Mouse (Mus musculus) liver, adult 2 months (tissue): ENCODE measurements around the gene Ocm. TPM values are rescaled to one million over a fixed set of nuclear protein-coding genes. Genes with fewer than 3 reads are reported as not detected.
A peak's percentile ranks its signal among the peaks of the same experiment; 100 is the strongest.

Experiments used
- DNase-seq: peaks from one replicate; pipeline ENCODE4 v3.0.0-alpha.2; 2011; ENCODE audit warnings: low read depth, low spot score; ENCODE audit errors: extremely low read depth
- H3K27ac ChIP-seq: fragments of 200-500 bp; replicated peaks from 2 replicates; pipeline ENCODE4 v1.5.1; 2012; ENCODE audit warnings: low read depth, mild to moderate bottlenecking, control low read depth, inconsistent platforms, low read length; ENCODE audit not compliant: insufficient read depth
- H3K27me3 ChIP-seq: fragments of 200-500 bp; 2 replicates; pipeline ENCODE4 v1.6.1; 2012; ENCODE audit warnings: mild to moderate bottlenecking, moderate library complexity, low read length, inconsistent platforms; ENCODE audit not compliant: control insufficient read depth, insufficient read depth
- H3K36me3 ChIP-seq: fragments of 200-500 bp; 2 replicates; pipeline ENCODE4 v1.6.1; 2012; ENCODE audit warnings: low read length, inconsistent platforms; ENCODE audit not compliant: control insufficient read depth, insufficient read depth
- H3K4me1 ChIP-seq: fragments of 200-500 bp; 2 replicates; pipeline ENCODE4 v1.6.1; 2011; ENCODE audit warnings: low read length; ENCODE audit not compliant: control insufficient read depth, insufficient read depth
- H3K4me3 ChIP-seq: fragments of 200-500 bp; 2 replicates; pipeline ENCODE4 v1.5.1; 2011; ENCODE audit warnings: low read depth, mild to moderate bottlenecking, control low read depth, low read length, moderate library complexity; ENCODE audit not compliant: insufficient read depth
- H3K79me2 ChIP-seq: fragments of 200-500 bp; 2 replicates; pipeline ENCODE4 v1.6.1; 2012; ENCODE audit warnings: inconsistent platforms, mild to moderate bottlenecking, low read length, moderate library complexity; ENCODE audit not compliant: control insufficient read depth, insufficient read depth
- H3K9ac ChIP-seq: fragments of 200-500 bp; 2 replicates; pipeline ENCODE4 v1.6.1; 2012; ENCODE audit warnings: low read depth, mild to moderate bottlenecking, control low read depth, inconsistent platforms, low read length
- CTCF ChIP-seq: fragments of 200-500 bp; IDR thresholded peaks from 2 replicates; pipeline ENCODE4 v1.5.1; 2011; ENCODE audit warnings: low read depth, low read length, control low read depth
- POLR2A ChIP-seq: fragments of 200-500 bp; IDR thresholded peaks from 2 replicates; pipeline ENCODE4 v1.6.1; 2011; ENCODE audit warnings: low read length, control low read depth; ENCODE audit not compliant: insufficient read depth; ENCODE audit errors: extremely low read depth
- WGBS: fragments of 180-500 bp; shearing (Covaris S2); methylation state at CpG from one replicate; pipeline ENCODE4 v1.1.7; 2018; 5-methylcytosine and 5-hydroxymethylcytosine counted together
- polyA plus RNA-seq: library from polyadenylated mRNA; depleted of rRNA; stranded (reverse); fragments of >200 nt; gene quantifications from 2 replicates; pipeline ENCODE4 v1.2.3, GENCODE M21; 2012; rRNA removed
- total RNA-seq: library from RNA; depleted of rRNA; stranded (reverse); fragments of >200 nt; gene quantifications from 2 replicates; pipeline ENCODE4 v1.2.3, GENCODE M21; 2014; rRNA removed

The Ocm gene
- total RNA-seq (not detected in 2 replicates), polyA plus RNA-seq (not detected in 2 replicates)

DNA sequence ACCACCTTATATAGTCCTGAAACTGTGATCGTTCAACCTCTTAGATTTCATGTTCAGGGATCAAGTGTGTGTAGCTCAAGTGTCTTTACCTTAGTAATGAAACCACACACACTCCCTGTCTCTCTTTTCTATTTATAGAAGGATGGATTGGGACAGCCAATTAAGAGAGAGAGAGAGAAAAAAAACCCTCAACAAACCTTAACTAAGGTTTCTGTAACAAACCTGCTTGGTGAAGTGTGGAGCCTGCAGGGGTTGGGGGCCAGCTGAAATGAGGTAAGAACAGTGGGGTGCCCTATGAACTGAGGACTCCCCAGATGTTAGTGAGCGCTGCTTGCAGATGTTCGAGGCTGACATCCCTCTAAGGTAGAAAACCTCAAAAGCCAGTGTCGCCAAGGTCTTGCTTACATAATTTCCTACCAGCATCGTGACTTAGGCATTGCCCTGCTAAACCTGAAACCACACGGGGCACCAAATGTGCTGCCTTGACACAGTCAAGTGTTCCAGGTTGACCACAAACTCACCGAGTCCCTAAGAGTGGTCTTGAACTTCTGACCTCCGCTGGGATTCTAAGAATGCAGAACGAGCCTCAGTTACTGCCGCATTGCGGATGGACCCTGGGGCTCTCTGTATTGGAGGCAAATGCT is at the start of gene Ocm:
Gene Ocm (minus strand): TSS at position 51 of the 644 bp plus-strand sequence.
- Histone ChIP-seq H3K79me2 (no peaks in the 10 kb centered on the region), H3K27me3 (no peaks in the 10 kb centered on the region), H3K27ac (no peak within 1 kb of the TSS), H3K36me3 (no peaks in the 10 kb centered on the region), H3K9ac (no peak within 1 kb of the TSS), H3K4me3 (no peak within 1 kb of the TSS), H3K4me1 (no peaks in the 10 kb centered on the region)
- TF ChIP-seq POLR2A: no peak
- no peak for TF ChIP-seq CTCF
- no peak for DNase-seq
- 66% methylated on average over 11 of the region's 11 CpGs for WGBS

GRCm38 (mm10) chr5:144071249-144071648 is 44.8 kb upstream of the Ocm start:
- DNase-seq: no peak
- Histone ChIP-seq H3K9ac (no peak overlapping the region), H3K4me1 (no peaks in the 10 kb centered on the region), H3K79me2 (no peaks in the 10 kb centered on the region), H3K36me3 (no peaks in the 10 kb centered on the region), H3K27ac (no peak overlapping the region), H3K27me3 (no peaks in the 10 kb centered on the region), H3K4me3 (no peak overlapping the region)
- TF ChIP-seq POLR2A (no peak), CTCF (no peak)
- WGBS: 57% methylated on average over 1 of the region's 1 CpGs

DNA sequence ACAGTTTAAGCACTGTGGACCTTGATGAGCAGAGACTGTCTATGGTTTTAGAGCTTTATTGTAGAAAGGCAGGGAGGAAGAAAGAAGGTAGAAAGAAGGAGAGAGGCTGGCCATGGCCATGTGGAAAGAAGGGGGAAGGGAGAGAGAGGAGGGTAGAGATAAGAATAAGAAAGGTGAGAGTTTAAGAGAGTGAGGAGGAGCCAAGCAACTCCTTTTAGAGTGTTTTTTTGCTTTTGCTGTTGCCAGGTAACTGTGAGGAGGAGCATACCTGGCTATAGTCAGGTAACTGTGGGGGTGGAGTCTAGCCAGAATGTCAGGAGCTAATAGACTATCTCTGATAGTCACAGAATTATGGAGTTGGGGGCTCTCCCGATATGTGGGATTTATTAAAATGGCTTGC is 43.6 kb upstream of the Ocm start:
- no peak overlapping the region for H3K9ac ChIP-seq
- no peak overlapping the region for H3K27ac ChIP-seq
- H3K4me3 ChIP-seq: no peak overlapping the region
- H3K27me3 ChIP-seq: no peaks in the 10 kb centered on the region
- H3K79me2 ChIP-seq: no peaks in the 10 kb centered on the region
- H3K4me1 ChIP-seq: no peaks in the 10 kb centered on the region
- 89% methylated on average over 1 of the region's 1 CpGs for WGBS
- no peak for TF ChIP-seq POLR2A
- no peak for TF ChIP-seq CTCF
- DNase-seq: no peak
- no peaks in the 10 kb centered on the region for H3K36me3 ChIP-seq

GRCm38 (mm10) chr5:144066036-144066435 is 39.6 kb upstream of the Ocm start:
- no peak for DNase-seq
- Histone ChIP-seq H3K4me1 (no peaks in the 10 kb centered on the region), H3K79me2 (no peaks in the 10 kb centered on the region), H3K36me3 (no peaks in the 10 kb centered on the region), H3K9ac (no peak overlapping the region), H3K4me3 (no peak overlapping the region), H3K27me3 (no peaks in the 10 kb centered on the region), H3K27ac (no peak overlapping the region)
- 80% methylated on average over 2 of the region's 2 CpGs for WGBS
- TF ChIP-seq POLR2A (no peak), CTCF (no peak)

GRCm38 (mm10) chr5:144064093-144064492 is 37.6 kb upstream of the Ocm start:
- H3K27ac ChIP-seq: no peak overlapping the region
- no peaks in the 10 kb centered on the region for H3K4me1 ChIP-seq
- DNase-seq: no peak
- no peaks in the 10 kb centered on the region for H3K79me2 ChIP-seq
- H3K9ac ChIP-seq: no peak overlapping the region
- no peaks in the 10 kb centered on the region for H3K27me3 ChIP-seq
- TF ChIP-seq POLR2A (no peak), CTCF (no peak)
- H3K4me3 ChIP-seq: no peak overlapping the region
- WGBS: 71% methylated on average over 5 of the region's 5 CpGs
- no peaks in the 10 kb centered on the region for H3K36me3 ChIP-seq

GRCm38 (mm10) chr5:144054340-144054739 is 27.9 kb upstream of the Ocm start:
- 59% methylated on average over 6 of the region's 6 CpGs for WGBS
- Histone ChIP-seq H3K27ac (no peak overlapping the region), H3K79me2 (no peaks in the 10 kb centered on the region), H3K4me3 (no peak overlapping the region), H3K4me1 (no peaks in the 10 kb centered on the region), H3K36me3 (no peaks in the 10 kb centered on the region), H3K9ac (no peak overlapping the region), H3K27me3 (no peaks in the 10 kb centered on the region)
- no peak for TF ChIP-seq CTCF
- no peak for TF ChIP-seq POLR2A
- DNase-seq: peak; percentile 8
